Mouse (Mus musculus): ENCODE results near the gene 3300002I08Rik.
"Not testable (repeated sequence)": the region's sequence is repeated elsewhere in the genome, so short reads cannot be mapped to it uniquely, and the experiment has no call there.

3300002I08Rik gene

GRCm38 (mm10) chr2:150362113-150362877 is at the start of gene 3300002I08Rik:
TSS of gene 3300002I08Rik (minus strand) at chr2:150362765.
- peak; percentile 94 to 95 for DNase-seq (ENCODE audit: low spot score in 2 of 2)

GRCm38 (mm10) chr2:150412146-150412545 is 49.6 kb upstream of the 3300002I08Rik start:
- not testable (repeated sequence) for DNase-seq (ENCODE audit: low spot score in 2 of 2)

GRCm38 (mm10) chr2:150390198-150390597 is 27.6 kb upstream of the 3300002I08Rik start:
- no peak for DNase-seq (ENCODE audit: low spot score in 2 of 2)

- DNase-seq (ENCODE audit: low spot score in 2 of 2), result not testable (repeated sequence)
Observed at GRCm38 (mm10) chr2:150385553-150386106, 23.1 kb upstream of the 3300002I08Rik start.

- DNase-seq (ENCODE audit: low spot score in 2 of 2), result no peak
Observed at GRCm38 (mm10) chr2:150362878-150363229, 289 bp upstream of the 3300002I08Rik start.

- not testable (repeated sequence) for DNase-seq (ENCODE audit: low spot score in 2 of 2)
Observed at GRCm38 (mm10) chr2:150357136-150357535, 5.4 kb downstream of the 3300002I08Rik start.

- no peak for DNase-seq (ENCODE audit: low spot score in 2 of 2)
Observed at GRCm38 (mm10) chr2:150323402-150323801, 39.2 kb downstream of the 3300002I08Rik start, which contains the start of gene Gm10130. TSS of gene Gm10130 (plus strand) at chr2:150323702.

GRCm38 (mm10) chr2:150318973-150319372 is 43.6 kb downstream of the 3300002I08Rik start:
- DNase-seq (ENCODE audit: low spot score in 2 of 2), result no peak

GRCm38 (mm10) chr2:150316140-150316539 is 46.4 kb downstream of the 3300002I08Rik start:
- no peak for DNase-seq (ENCODE audit: low spot score in 2 of 2)

- peak; percentile 94 to 95 for DNase-seq (ENCODE audit: low spot score in 2 of 2)
Observed at GRCm38 (mm10) chr2:150310952-150311884, 51.3 kb downstream of the 3300002I08Rik start.

- DNase-seq (ENCODE audit: low spot score in 2 of 2), result no peak
Observed at GRCm38 (mm10) chr2:150307183-150307773, 55.3 kb downstream of the 3300002I08Rik start.

- no peak for DNase-seq (ENCODE audit: low spot score in 2 of 2)
Observed at GRCm38 (mm10) chr2:150299096-150299495, 63.5 kb downstream of the 3300002I08Rik start.

GRCm38 (mm10) chr2:150293669-150294068 is 68.9 kb downstream of the 3300002I08Rik start:
- no peak for DNase-seq (ENCODE audit: low spot score in 2 of 2)

All from right cerebral cortex, postnatal 10 days (tissue).